Mouse (Mus musculus): ENCODE results near the gene AC140267.1. TPM values are rescaled to one million over a fixed set of nuclear protein-coding genes. Genes with fewer than 3 reads are reported as not detected.

AC140267.1 gene
- polyA plus RNA-seq, 1 experiment = not detected

- WGBS = 66% methylated on average over 6 of the region's 6 CpGs
- TF ChIP-seq POLR2A (IDR thresholded peaks at IDR 0.05; ENCODE audit: low read depth, low read length) (no peak), CTCF (conservative IDR thresholded peaks at IDR 0.05; ENCODE audit: insufficient read depth, insufficient read length, low read depth, low read length) (no peak)
- peak; percentile 81 for DNase-seq
- Histone ChIP-seq H3K4me1 (ENCODE audit: control insufficient read depth, insufficient read depth, low read length) (peaks cover 17% of the 10 kb centered on the region), H3K4me3 (ENCODE audit: insufficient read depth, low read depth, low read length) (no peak overlapping the region), H3K36me3 (ENCODE audit: control insufficient read depth, insufficient read depth, low read length) (no peaks in the 10 kb centered on the region), H3K27me3 (replicated peaks; ENCODE audit: control insufficient read depth, insufficient read depth, low read length) (no peaks in the 10 kb centered on the region), H3K27ac (ENCODE audit: insufficient read depth, low read depth, low read length) (peak overlapping the region; percentile 32; the same call in 1 of the 2 replicates)
Measured at GRCm38 (mm10) chr15:80202111-80202775, 33.4 kb upstream of the AC140267.1 start.

- 36% methylated on average over 4 of the region's 4 CpGs for WGBS
- no peak overlapping the region for H3K4me3 ChIP-seq (ENCODE audit: insufficient read depth, low read depth, low read length)
- peaks cover 17% of the 10 kb centered on the region for H3K4me1 ChIP-seq (ENCODE audit: control insufficient read depth, insufficient read depth, low read length)
- no peaks in the 10 kb centered on the region for H3K36me3 ChIP-seq (ENCODE audit: control insufficient read depth, insufficient read depth, low read length)
- TF ChIP-seq POLR2A (IDR thresholded peaks at IDR 0.05; ENCODE audit: low read depth, low read length) (no peak), CTCF (conservative IDR thresholded peaks at IDR 0.05; ENCODE audit: insufficient read depth, insufficient read length, low read depth, low read length) (no peak)
- DNase-seq = no peak
- no peak overlapping the region for H3K27ac ChIP-seq (ENCODE audit: insufficient read depth, low read depth, low read length)
- no peaks in the 10 kb centered on the region for H3K27me3 ChIP-seq (replicated peaks; ENCODE audit: control insufficient read depth, insufficient read depth, low read length)
Measured at GRCm38 (mm10) chr15:80203406-80203805, 32.2 kb upstream of the AC140267.1 start.

GRCm38 (mm10) chr15:80206057-80206565, 29.5 kb upstream of the AC140267.1 start:
- Histone ChIP-seq H3K4me1 (ENCODE audit: control insufficient read depth, insufficient read depth, low read length) (peaks cover 16% of the 10 kb centered on the region), H3K36me3 (ENCODE audit: control insufficient read depth, insufficient read depth, low read length) (no peaks in the 10 kb centered on the region), H3K27ac (ENCODE audit: insufficient read depth, low read depth, low read length) (no peak overlapping the region), H3K4me3 (ENCODE audit: insufficient read depth, low read depth, low read length) (no peak overlapping the region), H3K27me3 (replicated peaks; ENCODE audit: control insufficient read depth, insufficient read depth, low read length) (no peaks in the 10 kb centered on the region)
- no peak for DNase-seq
- 78% methylated on average over 3 of the region's 3 CpGs for WGBS
- TF ChIP-seq CTCF (conservative IDR thresholded peaks at IDR 0.05; ENCODE audit: insufficient read depth, insufficient read length, low read depth, low read length) = no peak
- no peak for TF ChIP-seq POLR2A (IDR thresholded peaks at IDR 0.05; ENCODE audit: low read depth, low read length)

GRCm38 (mm10) chr15:80208446-80208845, 27.2 kb upstream of the AC140267.1 start:
- H3K4me1 ChIP-seq (ENCODE audit: control insufficient read depth, insufficient read depth, low read length) = peaks cover 8% of the 10 kb centered on the region; the same call in 1 of the 2 replicates
- 32% methylated on average over 4 of the region's 4 CpGs for WGBS
- peak; percentile 87 for DNase-seq
- H3K4me3 ChIP-seq (ENCODE audit: insufficient read depth, low read depth, low read length) = no peak overlapping the region
- H3K36me3 ChIP-seq (ENCODE audit: control insufficient read depth, insufficient read depth, low read length) = no peaks in the 10 kb centered on the region
- H3K27me3 ChIP-seq (replicated peaks; ENCODE audit: control insufficient read depth, insufficient read depth, low read length) = no peaks in the 10 kb centered on the region
- TF ChIP-seq POLR2A (IDR thresholded peaks at IDR 0.05; ENCODE audit: low read depth, low read length) (no peak), CTCF (conservative IDR thresholded peaks at IDR 0.05; ENCODE audit: insufficient read depth, insufficient read length, low read depth, low read length) (no peak)
- no peak overlapping the region for H3K27ac ChIP-seq (ENCODE audit: insufficient read depth, low read depth, low read length)

- Histone ChIP-seq H3K4me1 (ENCODE audit: control insufficient read depth, insufficient read depth, low read length) (no peaks in the 10 kb centered on the region), H3K4me3 (ENCODE audit: insufficient read depth, low read depth, low read length) (no peak overlapping the region), H3K36me3 (ENCODE audit: control insufficient read depth, insufficient read depth, low read length) (no peaks in the 10 kb centered on the region), H3K27me3 (replicated peaks; ENCODE audit: control insufficient read depth, insufficient read depth, low read length) (no peaks in the 10 kb centered on the region), H3K27ac (ENCODE audit: insufficient read depth, low read depth, low read length) (no peak overlapping the region)
- no peak for DNase-seq
- TF ChIP-seq POLR2A (IDR thresholded peaks at IDR 0.05; ENCODE audit: low read depth, low read length) (no peak), CTCF (conservative IDR thresholded peaks at IDR 0.05; ENCODE audit: insufficient read depth, insufficient read length, low read depth, low read length) (no peak)
Measured at GRCm38 (mm10) chr15:80213688-80214087, 21.9 kb upstream of the AC140267.1 start.

- WGBS = 22% methylated on average over 10 of the region's 10 CpGs
- peak; percentile 32 for DNase-seq
Measured at GRCm38 (mm10) chr15:80215716-80216479, 19.7 kb upstream of the AC140267.1 start.

GRCm38 (mm10) chr15:80216480-80216820, 19.2 kb upstream of the AC140267.1 start:
- 54% methylated on average over 9 of the region's 9 CpGs for WGBS
- no peaks in the 10 kb centered on the region for H3K27me3 ChIP-seq (replicated peaks; ENCODE audit: control insufficient read depth, insufficient read depth, low read length)
- no peak overlapping the region for H3K4me3 ChIP-seq (ENCODE audit: insufficient read depth, low read depth, low read length)
- no peaks in the 10 kb centered on the region for H3K36me3 ChIP-seq (ENCODE audit: control insufficient read depth, insufficient read depth, low read length)
- TF ChIP-seq POLR2A (IDR thresholded peaks at IDR 0.05; ENCODE audit: low read depth, low read length) (no peak), CTCF (conservative IDR thresholded peaks at IDR 0.05; ENCODE audit: insufficient read depth, insufficient read length, low read depth, low read length) (no peak)
- no peak for DNase-seq
- H3K27ac ChIP-seq (ENCODE audit: insufficient read depth, low read depth, low read length) = no peak overlapping the region
- no peaks in the 10 kb centered on the region for H3K4me1 ChIP-seq (ENCODE audit: control insufficient read depth, insufficient read depth, low read length)

More at GRCm38 (mm10) chr15:80215716-80216479, 19.7 kb upstream of the AC140267.1 start:
- Histone ChIP-seq H3K27ac (ENCODE audit: insufficient read depth, low read depth, low read length) (no peak overlapping the region), H3K36me3 (ENCODE audit: control insufficient read depth, insufficient read depth, low read length) (no peaks in the 10 kb centered on the region), H3K27me3 (replicated peaks; ENCODE audit: control insufficient read depth, insufficient read depth, low read length) (no peaks in the 10 kb centered on the region), H3K4me3 (ENCODE audit: insufficient read depth, low read depth, low read length) (no peak overlapping the region), H3K4me1 (ENCODE audit: control insufficient read depth, insufficient read depth, low read length) (no peaks in the 10 kb centered on the region)
- TF ChIP-seq CTCF (conservative IDR thresholded peaks at IDR 0.05; ENCODE audit: insufficient read depth, insufficient read length, low read depth, low read length) (peak; percentile 58), POLR2A (IDR thresholded peaks at IDR 0.05; ENCODE audit: low read depth, low read length) (no peak)
